Mouse (Mus musculus) adrenal gland, adult 8-10 months (tissue): ENCODE data around the gene Poc1a. TPM values are rescaled to one million over a fixed set of nuclear protein-coding genes. Genes with fewer than 3 reads are reported as not detected.

ENCODE experiments used
- total RNA-seq, 4 experiments: library from RNA; stranded (reverse); gene quantifications; 2 replicates each; pipeline ENCODE4 v1.2.4; 2022

Gene Poc1a
- total RNA-seq, 4 experiments from 2014 or later: 3.9 to 6.5 (median 5.5) TPM

Other genes starting within 250 kb of the Poc1a start
- 1 to 10 TPM in 1 of 4 experiments, under 1 TPM in 3; 0.11 to 1.2 (median 0.58) TPM for gene Col6a4, start 184.3 kb upstream of the Poc1a start, total RNA-seq
- 1 to 10 TPM; 1.9 to 5.4 (median 3.0) TPM for gene Glyctk, start 122.9 kb upstream of the Poc1a start, total RNA-seq
- gene Wdr82, start 110.1 kb upstream of the Poc1a start, total RNA-seq: 100 to 1,000 TPM in 2 of 4 experiments, 10 to 100 TPM in 2; 64.6 to 102 (median 99.7) TPM
- 100 to 1,000 TPM in 3 of 4 experiments, 10 to 100 TPM in 1; 95.9 to 143 (median 121) TPM for gene Ppm1m, start 81.3 kb upstream of the Poc1a start, total RNA-seq
- gene Twf2, start 78.0 kb upstream of the Poc1a start, total RNA-seq: 100 to 1,000 TPM in 3 of 4 experiments, 10 to 100 TPM in 1; 92.9 to 136 (median 118) TPM
- gene Tlr9, start 58.5 kb upstream of the Poc1a start, total RNA-seq: 1 to 10 TPM in 3 of 4 experiments, under 1 TPM in 1; 0.98 to 2.7 (median 1.5) TPM
- gene Alas1, start 32.4 kb upstream of the Poc1a start, total RNA-seq: 1,000 to 10,000 TPM in 3 of 4 experiments, 100 to 1,000 TPM in 1; 739 to 2,154 (median 1,752) TPM
- 10 to 100 TPM; 13.1 to 22.0 (median 18.4) TPM for gene Dusp7, start 87.6 kb downstream of the Poc1a start, total RNA-seq
- 100 to 1,000 TPM; 369 to 422 (median 377) TPM for gene Rpl29, start 148.4 kb downstream of the Poc1a start, total RNA-seq
- 10 to 100 TPM; 15.4 to 21.4 (median 18.2) TPM for gene Acy1, start 157.3 kb downstream of the Poc1a start, total RNA-seq
- gene Abhd14b, start 166.4 kb downstream of the Poc1a start, total RNA-seq: 10 to 100 TPM; 46.4 to 65.7 (median 49.1) TPM
- 10 to 100 TPM; 24.8 to 32.3 (median 26.4) TPM for gene Abhd14a, start 166.6 kb downstream of the Poc1a start, total RNA-seq
- gene Pcbp4, start 172.2 kb downstream of the Poc1a start, total RNA-seq: 10 to 100 TPM; 20.4 to 47.9 (median 34.8) TPM
- gene Gpr62, start 184.9 kb downstream of the Poc1a start, total RNA-seq: under 1 TPM; 0.28 to 0.62 (median 0.46) TPM
- 10 to 100 TPM; 34.2 to 53.4 (median 35.9) TPM for gene Rrp9, start 194.9 kb downstream of the Poc1a start, total RNA-seq
- 10 to 100 TPM; 40.6 to 86.0 (median 52.7) TPM for gene Parp3, start 195.9 kb downstream of the Poc1a start, total RNA-seq
- gene Iqcf1, start 218.9 kb downstream of the Poc1a start, total RNA-seq: not detected
- not detected for gene Iqcf5, start 233.5 kb downstream of the Poc1a start, total RNA-seq